Mouse (Mus musculus): ENCODE measurements at regions not wholly inside any gene's neighbourhood (a gene's known extent, or its start where the extent isn't known, plus 50 kb on each side); places are given as distances from the start of the nearest gene placed in this dataset.

GRCm38 (mm10) chr4:82089657-82090056 is 615.9 kb downstream of the Nfib start:
- no peak for DNase-seq

DNA sequence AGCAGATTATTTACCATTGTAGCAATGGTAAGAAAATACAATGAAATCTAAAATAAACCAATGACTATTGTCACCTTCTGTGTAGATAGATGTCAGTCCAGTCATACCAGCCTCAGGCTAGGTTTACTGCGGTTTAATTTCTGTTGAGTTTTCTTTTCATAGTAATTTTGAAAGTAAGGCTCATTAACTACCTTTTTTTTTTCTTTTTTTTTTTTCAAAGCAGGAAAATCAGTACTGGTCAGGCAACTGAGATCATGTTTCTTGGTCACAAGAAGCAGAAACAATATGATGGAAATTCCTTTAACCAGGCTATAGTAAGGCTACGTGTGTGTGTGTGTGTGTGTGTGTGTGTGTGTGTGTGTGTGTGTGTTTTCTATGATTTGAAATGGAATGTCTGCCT is 622.0 kb downstream of the Nfib start:
- no peak for DNase-seq

GRCm38 (mm10) chr4:82068050-82068449 is 625.4 kb upstream of the Mpdz start:
- no peak for DNase-seq

GRCm38 (mm10) chr4:82065641-82066358 is 623.2 kb upstream of the Mpdz start:
- DNase-seq = no peak

DNA sequence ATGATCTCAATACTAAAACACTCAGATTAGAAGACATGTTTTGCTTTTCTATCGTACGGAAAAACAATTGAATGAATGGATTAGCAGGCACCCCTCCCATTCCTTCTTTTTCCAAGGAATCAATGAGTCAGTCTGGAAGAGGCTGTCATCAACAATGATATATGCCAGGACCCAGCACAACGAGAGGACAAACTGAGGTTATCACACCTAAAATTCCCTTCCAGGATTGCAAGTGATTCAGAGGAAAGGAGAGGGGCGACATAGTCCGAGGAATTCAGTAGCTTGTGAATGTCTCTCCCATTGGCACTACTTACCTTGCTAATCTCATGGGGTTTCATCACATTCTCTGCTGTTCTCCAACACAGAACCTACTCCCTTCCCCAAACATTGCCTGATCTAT is 620.1 kb upstream of the Mpdz start:
- DNase-seq = no peak

DNA sequence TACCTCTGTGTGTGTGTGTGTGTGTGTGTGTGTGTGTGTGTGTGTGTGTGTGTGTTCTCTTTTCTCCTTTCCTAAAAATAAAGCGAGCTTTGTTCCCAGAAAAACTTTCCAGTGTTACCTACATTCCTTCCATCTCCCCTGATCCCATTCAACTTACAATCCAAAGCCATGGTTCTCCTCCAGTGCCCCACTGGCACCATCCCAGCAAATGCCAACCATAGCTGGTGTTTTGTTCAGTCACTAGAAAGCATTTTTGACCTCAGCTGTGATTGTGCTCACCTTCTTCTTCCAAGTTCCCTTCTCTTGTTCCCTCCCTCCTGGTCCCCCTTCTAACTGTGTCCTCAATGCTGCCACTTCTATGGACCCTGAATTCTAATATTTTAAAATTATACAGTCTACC is 614.1 kb upstream of the Mpdz start:
- DNase-seq = no peak

GRCm38 (mm10) chr4:82048171-82048570 is 605.6 kb upstream of the Mpdz start:
- no peak for DNase-seq

DNA sequence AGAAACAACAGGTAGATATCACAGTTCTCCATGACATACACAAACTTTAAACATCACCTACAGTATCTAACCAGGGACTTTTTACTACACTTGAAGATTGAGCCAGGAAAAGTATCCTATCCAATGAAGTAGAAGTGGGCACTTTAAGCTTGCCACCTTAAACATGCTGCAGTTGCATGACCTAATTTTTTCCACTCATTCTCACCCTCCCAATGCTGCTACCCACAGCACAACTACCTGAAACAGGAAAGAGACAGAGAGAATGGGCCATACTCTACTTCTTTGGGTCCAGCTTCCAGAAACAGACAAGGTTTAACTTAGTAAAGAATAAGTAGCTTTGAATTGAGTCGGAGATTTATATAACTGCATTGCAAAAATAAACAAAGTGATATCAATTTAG is 594.9 kb upstream of the Mpdz start:
- DNase-seq = no peak

DNA sequence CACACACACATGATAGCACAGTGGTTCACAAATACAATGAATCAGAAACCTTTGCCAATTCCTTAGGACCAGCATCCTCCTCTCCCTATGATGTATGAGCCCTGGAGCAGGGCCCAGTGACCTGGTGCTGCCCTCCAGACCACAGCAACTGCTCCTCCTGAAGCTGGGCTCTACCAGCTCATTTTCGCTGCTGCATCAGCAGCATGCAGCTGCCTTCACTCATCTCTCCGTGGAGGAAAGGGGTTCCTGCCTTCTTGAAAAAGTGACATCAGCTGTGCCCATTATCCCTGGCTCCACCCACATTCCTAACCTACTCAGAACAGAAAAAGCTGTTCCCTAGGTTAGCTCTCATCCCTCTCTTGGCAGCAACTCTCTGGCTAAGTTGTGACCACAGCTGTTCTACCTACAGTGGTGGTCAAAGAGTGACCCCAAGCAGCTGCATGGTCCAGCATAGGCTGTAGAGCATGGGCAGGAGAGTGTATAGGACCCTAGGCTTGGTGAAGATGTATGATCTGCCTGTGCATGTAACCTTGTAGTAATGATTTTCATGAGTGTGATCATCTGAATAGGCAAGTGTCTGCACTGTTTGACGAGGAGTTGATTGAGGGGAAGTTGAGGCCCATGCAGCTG is 592.6 kb upstream of the Mpdz start:
- no peak for DNase-seq

- DNase-seq = no peak
These were observed 586.6 kb upstream of the Mpdz start for GRCm38 (mm10) chr4:82029237-82029636.

- DNase-seq = no peak
These were observed 584.8 kb upstream of the Mpdz start for GRCm38 (mm10) chr4:82027447-82027881.

DNA sequence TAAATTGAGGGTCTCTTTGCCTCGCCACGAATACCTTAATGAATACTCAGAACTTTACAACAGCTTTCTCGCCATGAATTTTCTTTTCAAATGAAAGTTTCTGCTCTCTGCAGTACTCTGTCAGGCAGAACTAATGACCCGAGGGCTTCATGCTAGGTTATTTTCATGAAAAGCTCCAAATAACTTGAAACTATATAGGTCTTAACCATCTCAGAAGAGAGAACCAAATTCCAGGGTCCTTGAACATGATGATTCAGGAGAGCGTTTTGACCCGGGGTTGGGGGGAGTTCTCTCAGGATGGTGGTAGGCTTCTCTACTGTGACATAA is 558.8 kb upstream of the Mpdz start:
- no peak for DNase-seq

DNA sequence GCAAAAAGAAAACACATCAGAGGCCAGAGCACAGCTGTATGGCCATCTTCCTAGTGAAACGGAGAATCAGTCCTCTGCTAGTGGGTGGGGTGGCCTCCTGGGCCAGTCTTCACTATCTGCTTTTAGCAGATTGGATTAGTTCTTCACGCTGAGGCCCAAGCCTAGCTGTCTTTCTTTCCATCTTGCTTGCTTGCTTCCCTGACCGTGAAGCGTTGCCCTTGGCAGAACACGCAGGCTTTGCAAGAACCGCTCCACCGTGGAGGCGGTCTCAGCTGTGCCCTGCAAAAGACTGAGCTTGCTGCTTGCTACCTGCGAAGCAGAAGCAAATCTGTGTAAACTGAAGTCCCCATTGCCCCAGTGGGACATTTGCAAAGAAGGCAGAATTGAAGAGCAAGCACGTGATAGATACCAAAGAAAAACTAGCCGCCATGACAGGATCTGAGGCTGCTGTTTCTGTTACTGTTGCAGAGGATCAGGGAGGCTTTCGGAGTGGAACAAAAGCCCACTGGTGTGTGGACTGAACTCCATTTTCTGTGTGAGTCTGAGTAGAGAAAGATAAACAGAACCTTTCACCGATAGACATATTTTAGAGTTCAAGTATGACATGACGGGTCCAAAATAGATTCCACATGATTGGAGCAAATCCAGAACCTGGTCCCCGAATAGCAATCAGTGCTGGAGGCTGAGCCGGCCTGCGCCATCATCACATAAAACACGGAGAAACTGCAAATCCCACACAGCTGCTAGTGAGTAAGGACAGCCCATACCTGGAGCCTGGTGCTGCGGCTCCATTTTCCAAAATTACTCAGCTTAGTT is 558.2 kb upstream of the Mpdz start:
- no peak for DNase-seq

DNA sequence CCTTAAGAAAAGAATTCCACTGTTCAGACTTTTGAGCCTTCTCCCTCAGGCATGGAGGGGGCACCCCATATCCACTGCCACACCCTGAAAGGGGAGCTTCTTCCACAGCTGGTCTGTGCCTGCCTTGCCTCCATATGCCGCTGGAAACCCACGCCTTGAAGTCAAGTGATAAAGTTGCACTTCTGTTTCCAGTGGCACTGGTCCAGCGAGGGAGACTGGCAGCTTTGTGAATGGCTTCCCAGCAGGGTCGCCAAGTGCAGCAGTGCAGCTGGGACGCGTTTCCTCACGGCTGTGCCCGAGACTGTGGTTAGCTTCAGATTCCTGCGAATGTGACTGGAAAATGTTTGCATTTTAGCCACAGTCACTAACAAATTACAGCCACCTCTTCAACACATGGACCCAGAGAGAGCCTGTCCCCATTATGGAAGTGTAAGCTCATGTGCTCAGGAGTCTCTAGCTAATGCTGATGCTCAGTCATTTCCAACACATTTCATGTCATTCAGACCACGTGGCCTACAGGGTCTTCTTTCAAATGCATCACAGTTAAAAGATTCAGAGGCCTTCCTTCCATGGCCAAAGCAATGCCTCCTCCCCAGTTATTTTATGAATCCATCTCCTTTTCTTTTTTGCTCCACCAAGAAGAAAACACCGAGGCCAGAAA is 557.2 kb upstream of the Mpdz start:
- DNase-seq = peak; percentile 18 to 30

DNA sequence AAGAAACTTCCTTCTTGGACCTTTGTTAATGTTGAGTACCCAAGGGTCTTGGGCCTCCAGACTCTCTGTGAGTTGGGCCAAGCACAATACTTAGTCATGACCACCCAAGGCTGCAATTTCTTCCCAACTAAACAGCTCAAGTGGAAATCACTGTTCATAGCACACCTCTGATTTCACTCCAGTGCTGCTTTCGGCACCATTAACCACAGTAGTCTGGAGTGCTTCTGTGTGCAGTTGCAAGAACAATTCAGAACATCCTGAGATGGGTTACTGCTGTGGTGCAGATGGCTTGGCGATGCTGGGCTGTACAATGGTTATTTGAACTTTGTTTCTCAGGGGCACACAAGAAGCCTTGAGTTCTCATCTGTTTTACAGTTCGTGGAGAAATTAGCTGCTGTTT is 556.5 kb upstream of the Mpdz start:
- DNase-seq = no peak

GRCm38 (mm10) chr4:81996445-81996844 is 553.8 kb upstream of the Mpdz start:
- no peak for DNase-seq

DNA sequence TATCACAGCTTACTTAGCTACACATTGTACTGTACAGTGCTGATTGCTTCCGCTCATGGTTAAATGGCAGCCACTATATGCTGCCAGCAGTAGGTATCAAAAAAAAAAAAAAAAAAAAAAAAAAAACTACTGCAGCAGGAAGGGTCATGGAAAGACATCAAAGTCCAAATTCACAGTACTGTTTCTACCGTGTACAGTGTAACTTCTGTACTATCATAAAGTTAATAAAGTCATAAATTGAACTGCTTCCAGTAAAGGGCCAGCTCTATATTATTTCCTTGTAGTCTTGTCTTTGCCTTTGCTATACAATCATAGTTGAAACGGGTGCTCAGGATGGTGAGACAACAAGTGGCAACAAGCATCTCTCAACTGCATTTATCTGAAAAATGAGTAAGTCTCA is 552.6 kb upstream of the Mpdz start:
- DNase-seq = no peak

DNA sequence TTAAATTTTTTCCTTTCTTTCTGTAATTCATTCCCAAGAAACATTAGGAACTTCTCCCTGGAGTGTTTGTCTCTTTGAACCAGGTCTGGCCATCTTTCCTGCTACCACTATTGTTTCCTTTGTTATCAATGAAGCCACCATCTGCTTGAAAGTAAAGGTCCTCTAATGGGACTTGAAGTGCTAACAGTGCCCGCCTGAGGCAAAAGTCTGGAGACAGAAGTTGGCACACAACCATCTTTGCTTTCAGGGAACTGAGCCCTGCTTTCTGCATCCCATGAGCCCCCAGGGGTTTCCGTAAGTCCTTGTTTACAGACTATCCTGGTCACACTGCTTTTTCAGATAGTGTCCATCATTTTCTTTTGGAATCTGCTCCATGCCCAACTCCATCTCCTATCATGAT is 546.2 kb upstream of the Mpdz start:
- no peak for DNase-seq

- DNase-seq = no peak
These were observed 544.0 kb upstream of the Mpdz start for GRCm38 (mm10) chr4:81986616-81987015.

DNA sequence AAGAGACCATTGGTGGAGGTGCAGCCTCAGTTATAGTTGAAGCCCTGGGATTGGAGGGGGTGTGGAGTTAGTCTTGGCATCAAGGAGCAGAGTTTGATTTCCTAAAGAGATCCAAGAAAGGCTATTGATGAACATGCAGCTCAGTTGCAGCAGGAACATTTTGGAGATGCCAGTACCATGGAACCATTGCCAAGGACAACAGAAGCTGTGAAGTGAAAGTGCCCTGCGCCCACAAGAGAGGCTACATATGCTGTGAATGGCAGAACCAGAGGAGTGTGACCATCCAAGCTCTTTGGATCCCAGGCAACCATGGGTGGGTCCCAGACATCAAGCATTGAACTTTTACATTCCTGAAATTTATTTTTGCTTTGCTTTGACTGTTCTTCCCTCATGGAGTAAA is 539.2 kb upstream of the Mpdz start:
- peak in 1 of 2 experiments; percentile 29 for DNase-seq

DNA sequence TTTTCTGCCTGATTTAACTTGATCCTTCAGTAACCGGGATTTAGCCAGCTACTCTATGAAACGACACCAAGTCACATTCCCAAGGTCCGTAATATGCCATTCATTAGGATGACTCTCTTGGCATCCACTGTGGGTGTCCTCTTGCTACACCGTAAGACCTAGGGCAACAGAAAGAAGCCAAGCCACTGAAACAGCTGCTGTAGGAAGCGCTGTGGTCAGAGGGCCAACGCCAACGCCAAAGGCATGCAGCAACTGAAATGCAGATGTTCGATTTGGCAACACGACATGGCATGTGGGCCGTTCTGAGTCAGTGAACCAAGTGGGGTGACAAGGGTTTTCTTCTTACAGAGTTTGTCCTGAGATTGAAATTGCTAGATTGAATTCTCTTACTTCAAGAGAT is 527.9 kb upstream of the Mpdz start:
- DNase-seq = no peak

- no peak for DNase-seq
These were observed 527.1 kb upstream of the Mpdz start for GRCm38 (mm10) chr4:81969621-81970115.

DNA sequence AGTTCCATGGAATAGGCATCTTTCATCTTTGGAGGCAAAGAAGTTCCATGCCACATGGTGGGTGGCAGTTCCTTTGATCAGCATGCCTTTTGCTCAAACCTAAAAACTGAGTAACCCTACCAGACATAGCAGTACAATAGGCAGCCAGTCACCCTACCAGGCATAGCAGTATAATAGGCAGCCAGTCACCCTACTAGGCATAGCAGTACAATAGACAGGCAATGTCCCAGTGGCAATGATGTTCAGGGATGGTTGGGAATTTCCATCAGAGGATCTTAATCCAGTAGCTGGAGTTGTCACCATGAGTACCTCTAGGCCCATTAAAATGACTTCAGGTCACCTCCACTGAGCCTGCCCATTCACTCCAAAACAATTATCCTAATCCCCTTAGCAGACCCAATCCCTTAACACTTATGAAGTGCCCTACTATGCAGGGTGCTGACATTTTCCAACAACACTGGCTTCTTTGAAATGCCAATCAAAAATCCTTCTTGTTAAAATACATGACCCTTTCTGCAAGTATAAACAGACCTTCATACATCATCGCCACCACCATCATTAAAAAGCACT is 523.5 kb upstream of the Mpdz start:
- DNase-seq = no peak

All from layer of hippocampus, postnatal 36 days (tissue).